Mouse (Mus musculus) megakaryocyte progenitor cell, adult 5-6 weeks (primary cell): ENCODE results near the gene Olfr370. TPM values are rescaled to one million over a fixed set of nuclear protein-coding genes. Genes with fewer than 3 reads are reported as not detected.

Experiments used
- ATAC-seq: replicated peaks from 2 replicates; pipeline ENCODE4 v1.8.0; 2016; ENCODE audit warnings: mild to moderate bottlenecking, moderate TSS enrichment, inconsistent platforms; ENCODE audit not compliant: poor library complexity
- total RNA-seq, 2 experiments: library from RNA; stranded (forward) in 1 of 2; stranded (reverse) in 1 of 2; fragments of 157-497, 149-512 nt in 1 of 2; fragments of 200-1000 nt in 1 of 2; gene quantifications; 2 replicates each; pipeline versions ENCODE4 v1.2.3 to v1.2.4; 2015 to 2017

Gene Olfr370
- total RNA-seq, 2 experiments from 2014 or later = not detected

GRCm38 (mm10) chr8:83575561-83576515, 40.3 kb downstream of the Olfr370 start:
- ATAC-seq = no peak

- no peak for ATAC-seq
Measured at GRCm38 (mm10) chr8:83576516-83576895, 40.9 kb downstream of the Olfr370 start.

GRCm38 (mm10) chr8:83576921-83577320, 41.3 kb downstream of the Olfr370 start:
- no peak for ATAC-seq

GRCm38 (mm10) chr8:83577384-83577791, 41.8 kb downstream of the Olfr370 start:
- ATAC-seq = peak; percentile 33

GRCm38 (mm10) chr8:83578131-83579055, 42.8 kb downstream of the Olfr370 start:
- no peak for ATAC-seq

- ATAC-seq = no peak
Measured at GRCm38 (mm10) chr8:83579676-83580075, 44.1 kb downstream of the Olfr370 start.

- ATAC-seq = no peak
Measured at GRCm38 (mm10) chr8:83580826-83581225, 45.2 kb downstream of the Olfr370 start.

- ATAC-seq = no peak
Measured at GRCm38 (mm10) chr8:83582226-83582625, 46.6 kb downstream of the Olfr370 start.

GRCm38 (mm10) chr8:83583236-83583635, 47.7 kb downstream of the Olfr370 start:
- ATAC-seq = no peak

GRCm38 (mm10) chr8:83584771-83585170, 49.2 kb downstream of the Olfr370 start:
- no peak for ATAC-seq

- ATAC-seq = no peak
Measured at GRCm38 (mm10) chr8:83585333-83585732, 49.8 kb downstream of the Olfr370 start.

GRCm38 (mm10) chr8:83587644-83588043, 52.1 kb downstream of the Olfr370 start:
- no peak for ATAC-seq

- ATAC-seq = no peak
Measured at GRCm38 (mm10) chr8:83588886-83589285, 53.3 kb downstream of the Olfr370 start.

GRCm38 (mm10) chr8:83590488-83591023, 55.0 kb downstream of the Olfr370 start:
- ATAC-seq = no peak

- no peak for ATAC-seq
Measured at GRCm38 (mm10) chr8:83592682-83593081, 57.1 kb downstream of the Olfr370 start.

GRCm38 (mm10) chr8:83593325-83594166, 58.0 kb downstream of the Olfr370 start:
- ATAC-seq = peak; percentile 9

GRCm38 (mm10) chr8:83594167-83595049, 58.8 kb downstream of the Olfr370 start:
- peak; percentile 91 for ATAC-seq
